Mouse (Mus musculus): Measurements from ENCODE around the gene Osgin1. TPM values are rescaled to one million over a fixed set of nuclear protein-coding genes. Genes with fewer than 3 reads are reported as not detected.

Osgin1 gene
- polyA plus RNA-seq, 1 experiment from 2014 or later, result 10.2 TPM

DNA sequence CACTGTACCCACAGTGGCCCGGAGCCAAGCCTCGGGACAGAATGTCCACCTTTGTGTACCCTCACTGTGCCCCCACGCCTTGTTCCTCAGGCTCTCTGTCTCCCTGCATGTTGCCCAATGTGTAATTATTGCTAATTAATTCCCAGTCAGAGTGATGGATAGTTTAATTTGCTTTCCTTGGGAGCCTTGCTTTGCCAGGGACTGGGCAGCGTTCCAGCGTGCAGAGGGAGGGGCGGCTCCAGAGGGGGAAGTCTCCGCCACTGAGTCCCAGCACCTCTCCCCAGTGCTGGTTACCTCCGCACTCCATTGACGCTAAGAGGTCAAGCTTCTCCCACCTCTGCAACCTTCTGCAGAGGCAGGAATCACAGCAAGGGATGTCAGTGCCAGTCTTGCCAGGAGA is 27.4 kb downstream of the Osgin1 start:
- WGBS, result 65% methylated on average over 9 of the region's 9 CpGs
- Histone ChIP-seq H3K9ac (ENCODE audit: low read length) (no peak overlapping the region), H3K4me1 (ENCODE audit: control insufficient read depth, insufficient read depth, low read length) (peaks cover 11% of the 10 kb centered on the region; the same call in 1 of the 2 replicates), H3K27ac (ENCODE audit: low read length) (no peak overlapping the region), H3K36me3 (ENCODE audit: control insufficient read depth, insufficient read depth, low read length) (no peaks in the 10 kb centered on the region), H3K4me3 (replicated peaks; ENCODE audit: low read length) (no peak overlapping the region), H3K4me2 (ENCODE audit: low read depth, low read length) (no peak overlapping the region), H3K9me3 (replicated peaks; ENCODE audit: control insufficient read depth, low read length) (no peaks in the 10 kb centered on the region), H3K27me3 (ENCODE audit: control insufficient read depth, insufficient read depth, low read length) (0 out of 2 replicates have a peak, but pooled peaks cover 2% of the 10 kb centered on the region)
- ATAC-seq (ENCODE audit: insufficient read depth, low FRiP score), result no peak

DNA sequence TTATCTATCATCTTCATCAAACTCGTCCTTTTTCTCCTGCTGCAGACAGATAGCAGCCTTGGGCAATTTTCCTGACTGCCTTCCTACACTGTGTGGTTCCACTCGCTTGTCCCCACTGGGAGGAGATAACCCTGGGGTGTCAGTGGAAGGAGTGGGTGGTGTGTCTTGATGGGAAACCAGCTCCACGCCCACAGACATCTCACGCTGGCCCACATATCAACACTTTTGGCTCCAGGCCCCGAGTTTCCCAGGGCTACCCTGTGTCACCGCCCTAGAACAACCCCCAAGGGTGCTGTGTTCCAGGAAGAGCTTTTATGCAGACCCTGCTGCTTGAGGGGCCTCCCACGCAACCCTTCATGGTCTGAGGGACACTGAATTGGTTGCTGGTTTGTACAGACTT is 29.8 kb downstream of the Osgin1 start:
- H3K4me1 ChIP-seq (ENCODE audit: control insufficient read depth, insufficient read depth, low read length), result peaks cover 14% of the 10 kb centered on the region; the same call in 1 of the 2 replicates
- H3K27me3 ChIP-seq (ENCODE audit: control insufficient read depth, insufficient read depth, low read length), result 0 out of 2 replicates have a peak, but pooled peaks cover 2% of the 10 kb centered on the region
- H3K27ac ChIP-seq (ENCODE audit: low read length), result no peak overlapping the region
- no peak overlapping the region for H3K4me3 ChIP-seq (replicated peaks; ENCODE audit: low read length)
- no peaks in the 10 kb centered on the region for H3K9me3 ChIP-seq (replicated peaks; ENCODE audit: control insufficient read depth, low read length)
- 69% methylated on average over 7 of the region's 7 CpGs for WGBS
- H3K4me2 ChIP-seq (ENCODE audit: low read depth, low read length), result no peak overlapping the region
- no peaks in the 10 kb centered on the region for H3K36me3 ChIP-seq (ENCODE audit: control insufficient read depth, insufficient read depth, low read length)
- ATAC-seq (ENCODE audit: insufficient read depth, low FRiP score), result no peak
- no peak overlapping the region for H3K9ac ChIP-seq (ENCODE audit: low read length)

DNA sequence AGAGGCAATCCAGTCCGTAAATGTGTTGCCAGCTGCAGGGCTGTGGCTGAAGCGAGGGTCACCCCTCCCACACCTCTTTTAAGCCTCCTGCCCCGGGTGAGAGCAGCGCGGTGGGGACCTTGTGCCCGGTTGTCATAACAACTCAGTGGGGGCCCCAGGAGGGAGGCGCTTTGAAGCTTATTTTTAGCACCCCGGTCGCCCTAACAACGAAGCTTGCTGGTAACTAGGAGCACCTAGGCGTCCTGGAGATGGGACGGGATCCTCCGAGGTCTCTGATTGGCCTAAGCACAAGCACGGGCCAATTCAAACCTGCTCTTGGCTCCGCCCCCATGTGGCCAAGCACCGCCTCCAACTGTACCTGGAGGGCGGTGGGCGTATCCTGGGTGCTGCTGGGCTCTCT is 32.2 kb downstream of the Osgin1 start:
- Histone ChIP-seq H3K4me3 (replicated peaks; ENCODE audit: low read length) (no peak overlapping the region), H3K4me1 (ENCODE audit: control insufficient read depth, insufficient read depth, low read length) (peaks cover 11% of the 10 kb centered on the region; the same call in 1 of the 2 replicates), H3K9me3 (replicated peaks; ENCODE audit: control insufficient read depth, low read length) (no peaks in the 10 kb centered on the region), H3K27ac (ENCODE audit: low read length) (no peak overlapping the region), H3K9ac (ENCODE audit: low read length) (no peak overlapping the region), H3K36me3 (ENCODE audit: control insufficient read depth, insufficient read depth, low read length) (no peaks in the 10 kb centered on the region), H3K27me3 (ENCODE audit: control insufficient read depth, insufficient read depth, low read length) (0 out of 2 replicates have a peak, but pooled peaks cover 2% of the 10 kb centered on the region), H3K4me2 (ENCODE audit: low read depth, low read length) (peak overlapping the region; percentile 41; the same call in 1 of the 2 replicates)
- 1% methylated on average over 18 of the region's 18 CpGs for WGBS
- ATAC-seq (ENCODE audit: insufficient read depth, low FRiP score), result peak; percentile 45; the same call in 1 of the 2 replicates

DNA sequence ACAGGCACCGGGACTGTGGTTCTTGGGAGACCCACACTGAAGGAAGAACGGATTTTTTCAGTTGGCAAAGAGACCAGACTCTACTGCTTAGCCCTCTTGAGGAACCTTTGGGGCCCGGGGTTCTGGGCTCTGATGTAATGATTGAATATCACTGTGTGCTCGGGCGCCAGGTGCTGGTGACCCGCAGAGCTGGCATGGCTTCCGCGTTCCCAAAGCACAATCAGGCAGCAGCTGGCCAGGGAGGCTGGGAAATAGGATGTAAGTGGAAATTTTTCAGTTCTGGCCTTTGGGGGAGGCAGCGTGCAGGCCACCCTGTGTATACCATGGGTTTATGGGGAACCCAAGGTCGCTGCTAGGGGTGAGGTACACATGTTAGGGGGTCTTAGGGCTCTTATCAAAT is 32.9 kb downstream of the Osgin1 start:
- ATAC-seq (ENCODE audit: insufficient read depth, low FRiP score), result no peak
- H3K4me3 ChIP-seq (replicated peaks; ENCODE audit: low read length), result no peak overlapping the region
- H3K9ac ChIP-seq (ENCODE audit: low read length), result no peak overlapping the region
- H3K4me1 ChIP-seq (ENCODE audit: control insufficient read depth, insufficient read depth, low read length), result peaks cover 11% of the 10 kb centered on the region; the same call in 1 of the 2 replicates
- WGBS, result 67% methylated on average over 10 of the region's 10 CpGs
- 0 out of 2 replicates have a peak, but pooled peaks cover 2% of the 10 kb centered on the region for H3K27me3 ChIP-seq (ENCODE audit: control insufficient read depth, insufficient read depth, low read length)
- no peaks in the 10 kb centered on the region for H3K9me3 ChIP-seq (replicated peaks; ENCODE audit: control insufficient read depth, low read length)
- H3K27ac ChIP-seq (ENCODE audit: low read length), result no peak overlapping the region
- H3K4me2 ChIP-seq (ENCODE audit: low read depth, low read length), result no peak overlapping the region
- H3K36me3 ChIP-seq (ENCODE audit: control insufficient read depth, insufficient read depth, low read length), result no peaks in the 10 kb centered on the region

DNA sequence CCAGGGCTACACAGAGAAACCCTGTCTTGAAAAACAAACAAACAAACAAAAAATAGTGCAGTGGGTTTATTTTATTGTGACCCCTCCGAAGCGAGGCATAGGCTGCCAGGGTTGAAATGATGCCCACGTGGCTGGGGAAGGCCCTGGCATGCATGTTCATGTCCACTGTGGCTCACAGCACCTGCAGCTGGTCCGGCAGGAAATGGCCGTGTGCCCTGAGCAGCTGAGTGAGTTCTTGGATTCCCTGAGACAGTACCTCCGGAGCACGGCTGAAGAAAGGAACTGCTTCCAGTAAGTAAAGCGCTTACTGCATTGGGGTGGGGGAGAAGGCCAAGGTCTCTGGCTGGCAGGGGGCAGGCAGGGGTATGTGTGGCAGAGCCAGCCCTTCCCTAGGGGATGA is 34.2 kb downstream of the Osgin1 start:
- Histone ChIP-seq H3K9me3 (replicated peaks; ENCODE audit: control insufficient read depth, low read length) (no peaks in the 10 kb centered on the region), H3K4me1 (ENCODE audit: control insufficient read depth, insufficient read depth, low read length) (peaks cover 11% of the 10 kb centered on the region; the same call in 1 of the 2 replicates), H3K27ac (ENCODE audit: low read length) (no peak overlapping the region), H3K4me2 (ENCODE audit: low read depth, low read length) (no peak overlapping the region), H3K4me3 (replicated peaks; ENCODE audit: low read length) (no peak overlapping the region), H3K9ac (ENCODE audit: low read length) (no peak overlapping the region), H3K27me3 (ENCODE audit: control insufficient read depth, insufficient read depth, low read length) (0 out of 2 replicates have a peak, but pooled peaks cover 2% of the 10 kb centered on the region), H3K36me3 (ENCODE audit: control insufficient read depth, insufficient read depth, low read length) (no peaks in the 10 kb centered on the region)
- 84% methylated on average over 8 of the region's 8 CpGs for WGBS
- no peak for ATAC-seq (ENCODE audit: insufficient read depth, low FRiP score)

DNA sequence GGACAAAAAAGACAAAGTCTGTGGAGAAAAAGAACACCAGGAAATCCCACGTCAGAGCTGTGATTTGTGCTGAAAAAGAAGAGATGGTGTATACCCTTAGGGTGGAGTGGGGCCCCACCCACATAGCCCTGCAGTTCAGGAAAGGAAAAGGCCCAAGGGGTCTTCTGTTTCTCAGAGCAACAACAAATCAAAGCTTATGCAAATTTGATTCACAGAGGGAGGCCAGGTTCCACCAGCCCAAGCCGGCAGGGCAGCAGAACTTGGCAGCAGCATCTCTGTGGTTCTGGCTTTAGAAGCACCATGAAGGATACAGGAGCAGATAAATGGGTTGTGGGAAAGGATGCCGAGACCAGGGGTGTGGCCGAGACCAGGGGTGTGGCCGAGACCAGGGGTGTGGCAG is 44.8 kb downstream of the Osgin1 start:
- Histone ChIP-seq H3K27me3 (ENCODE audit: control insufficient read depth, insufficient read depth, low read length) (no peaks in the 10 kb centered on the region), H3K4me2 (ENCODE audit: low read depth, low read length) (no peak overlapping the region)
- WGBS, result 31% methylated on average over 5 of the region's 5 CpGs

DNA sequence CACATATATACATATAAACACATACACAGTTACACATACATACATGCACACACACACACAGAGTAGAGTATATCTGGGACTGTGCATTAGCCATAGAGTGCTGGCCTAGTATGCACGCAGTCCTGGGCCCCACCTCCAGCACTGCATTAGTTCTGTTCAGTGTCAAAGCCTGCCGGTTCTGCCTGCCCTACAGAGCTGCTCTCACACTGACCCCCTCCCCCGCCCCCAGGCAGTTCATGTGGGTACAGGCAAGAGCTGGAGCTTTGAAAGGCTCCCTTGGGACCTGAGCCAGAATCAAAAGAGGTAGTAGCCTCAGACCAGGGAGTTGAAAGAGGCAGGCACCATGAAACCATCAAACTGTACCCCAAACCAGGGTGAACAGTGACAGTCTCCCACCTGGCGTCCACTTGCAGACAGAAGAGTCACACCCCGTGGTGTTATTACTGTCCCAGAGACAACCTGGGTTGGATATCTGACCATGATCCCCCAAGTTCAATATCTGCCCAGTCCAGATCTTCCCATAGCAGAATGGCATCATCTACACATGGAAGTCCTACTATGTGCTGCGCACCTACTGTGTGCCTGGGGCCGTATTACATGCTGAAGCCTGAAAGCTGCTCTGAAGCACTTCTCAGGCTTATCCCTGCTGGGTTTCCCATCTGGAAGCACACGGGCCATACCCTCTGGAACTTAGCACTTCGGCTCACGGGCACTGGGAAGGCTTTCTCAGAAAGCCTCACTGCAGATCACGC is 50.4 kb downstream of the Osgin1 start:
- H3K36me3 ChIP-seq (ENCODE audit: control insufficient read depth, insufficient read depth, low read length), result no peaks in the 10 kb centered on the region
- 80% methylated on average over 11 of the region's 11 CpGs for WGBS
- H3K4me1 ChIP-seq (ENCODE audit: control insufficient read depth, insufficient read depth, low read length), result no peaks in the 10 kb centered on the region

More for the DNA sequence above, 44.8 kb downstream of the Osgin1 start:
- ATAC-seq (ENCODE audit: insufficient read depth, low FRiP score), result no peak
- Histone ChIP-seq H3K36me3 (ENCODE audit: control insufficient read depth, insufficient read depth, low read length) (no peaks in the 10 kb centered on the region), H3K4me1 (ENCODE audit: control insufficient read depth, insufficient read depth, low read length) (no peaks in the 10 kb centered on the region), H3K27ac (ENCODE audit: low read length) (no peak overlapping the region), H3K9ac (ENCODE audit: low read length) (no peak overlapping the region), H3K4me3 (replicated peaks; ENCODE audit: low read length) (no peak overlapping the region), H3K9me3 (replicated peaks; ENCODE audit: control insufficient read depth, low read length) (no peaks in the 10 kb centered on the region)

DNA sequence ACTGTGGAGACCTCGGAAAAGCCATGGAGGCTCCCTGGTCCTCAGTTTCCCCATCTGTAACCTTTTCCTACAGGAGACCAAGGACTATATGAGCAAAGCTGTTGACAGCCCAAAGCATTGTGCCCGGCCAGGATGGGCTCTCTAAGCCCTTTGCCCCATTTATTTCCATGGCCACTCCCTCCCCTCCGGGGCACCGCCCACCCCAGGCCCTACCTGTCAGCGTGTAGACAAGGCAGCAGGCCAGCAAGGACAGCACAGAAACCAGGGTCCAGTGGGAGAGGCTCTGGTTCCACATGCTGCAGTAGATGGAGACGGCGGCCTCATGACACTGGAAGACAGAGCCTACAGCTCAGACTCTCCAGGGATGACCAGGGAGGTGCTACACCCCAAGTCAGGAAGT is 53.2 kb downstream of the Osgin1 start:
- H3K9me3 ChIP-seq (replicated peaks; ENCODE audit: control insufficient read depth, low read length), result no peaks in the 10 kb centered on the region
- H3K4me3 ChIP-seq (replicated peaks; ENCODE audit: low read length), result no peak overlapping the region
- no peak for ATAC-seq (ENCODE audit: insufficient read depth, low FRiP score)
- no peaks in the 10 kb centered on the region for H3K27me3 ChIP-seq (ENCODE audit: control insufficient read depth, insufficient read depth, low read length)
- no peak overlapping the region for H3K4me2 ChIP-seq (ENCODE audit: low read depth, low read length)
- no peak overlapping the region for H3K27ac ChIP-seq (ENCODE audit: low read length)
- no peak overlapping the region for H3K9ac ChIP-seq (ENCODE audit: low read length)
- no peaks in the 10 kb centered on the region for H3K36me3 ChIP-seq (ENCODE audit: control insufficient read depth, insufficient read depth, low read length)
- H3K4me1 ChIP-seq (ENCODE audit: control insufficient read depth, insufficient read depth, low read length), result peaks cover 11% of the 10 kb centered on the region
- WGBS, result 75% methylated on average over 7 of the region's 7 CpGs

More for the DNA sequence above, 50.4 kb downstream of the Osgin1 start:
- H3K9me3 ChIP-seq (replicated peaks; ENCODE audit: control insufficient read depth, low read length), result no peaks in the 10 kb centered on the region
- no peak for ATAC-seq (ENCODE audit: insufficient read depth, low FRiP score)
- no peak overlapping the region for H3K4me3 ChIP-seq (replicated peaks; ENCODE audit: low read length)
- H3K27ac ChIP-seq (ENCODE audit: low read length), result no peak overlapping the region
- no peak overlapping the region for H3K4me2 ChIP-seq (ENCODE audit: low read depth, low read length)
- H3K27me3 ChIP-seq (ENCODE audit: control insufficient read depth, insufficient read depth, low read length), result no peaks in the 10 kb centered on the region
- no peak overlapping the region for H3K9ac ChIP-seq (ENCODE audit: low read length)

Measured in stomach, embryonic 16.5 days (tissue).